Mouse (Mus musculus) cortical plate, adult 2 months (tissue): ENCODE measurements around the gene Tex38. TPM values are rescaled to one million over a fixed set of nuclear protein-coding genes. Genes with fewer than 3 reads are reported as not detected.

Source experiments
- H3K27ac ChIP-seq: fragments of 200-500 bp; 2 replicates; pipeline ENCODE4 v1.5.1; 2012; ENCODE audit warnings: low read length, control low read depth, inconsistent platforms; ENCODE audit not compliant: insufficient read depth
- H3K4me1 ChIP-seq: fragments of 200-500 bp; 2 replicates; pipeline ENCODE4 v1.6.1; 2011; ENCODE audit warnings: low read length; ENCODE audit not compliant: control insufficient read depth, insufficient read depth
- H3K4me3 ChIP-seq: fragments of 200-500 bp; 2 replicates; pipeline ENCODE4 v1.5.1; 2011; ENCODE audit warnings: mild to moderate bottlenecking, low read length, control low read depth; ENCODE audit not compliant: insufficient read depth
- CTCF ChIP-seq: fragments of 200-500 bp; IDR thresholded peaks from 2 replicates; pipeline ENCODE4 v1.5.1; 2011; ENCODE audit warnings: mild to moderate bottlenecking, control low read depth, low read length; ENCODE audit not compliant: insufficient read depth; ENCODE audit errors: extremely low read depth
- POLR2A ChIP-seq: fragments of 200-500 bp; IDR thresholded peaks from 2 replicates; pipeline ENCODE4 v1.6.1; 2011; ENCODE audit warnings: mild to moderate bottlenecking, low read length, control low read depth; ENCODE audit not compliant: insufficient read depth; ENCODE audit errors: extremely low read depth
- polyA plus RNA-seq: library from polyadenylated mRNA; depleted of rRNA; stranded (reverse); fragments of >200 nt; gene quantifications from 2 replicates; pipeline ENCODE4 v1.2.3, GENCODE M21; 2012

Gene Tex38
- polyA plus RNA-seq, 1 experiment, result 0.27 TPM

DNA sequence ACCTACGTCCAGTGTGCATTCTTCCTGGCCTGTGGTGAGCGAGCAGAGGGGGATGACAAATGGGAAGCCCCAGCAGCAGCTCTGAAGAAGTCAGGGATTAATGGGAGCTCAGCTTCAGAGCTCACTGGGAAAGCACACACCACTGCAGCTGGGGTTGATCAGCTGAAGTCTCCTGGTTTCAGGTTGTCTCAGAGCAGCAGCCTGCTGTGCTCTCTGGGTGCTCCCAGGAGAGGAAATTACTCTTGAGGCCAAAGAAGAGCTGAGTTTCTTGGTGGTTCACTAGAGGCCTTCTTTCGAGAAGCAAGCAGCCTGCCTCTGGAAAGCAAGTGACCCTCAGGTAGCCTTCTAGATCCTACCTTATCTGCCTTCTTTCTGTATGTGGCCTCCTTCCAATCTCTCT is 40.1 kb upstream of the Tex38 start:
- Histone ChIP-seq H3K4me1 (no peaks in the 10 kb centered on the region), H3K27ac (no peak overlapping the region), H3K4me3 (no peak overlapping the region)
- no peak for TF ChIP-seq POLR2A
- TF ChIP-seq CTCF, result no peak

DNA sequence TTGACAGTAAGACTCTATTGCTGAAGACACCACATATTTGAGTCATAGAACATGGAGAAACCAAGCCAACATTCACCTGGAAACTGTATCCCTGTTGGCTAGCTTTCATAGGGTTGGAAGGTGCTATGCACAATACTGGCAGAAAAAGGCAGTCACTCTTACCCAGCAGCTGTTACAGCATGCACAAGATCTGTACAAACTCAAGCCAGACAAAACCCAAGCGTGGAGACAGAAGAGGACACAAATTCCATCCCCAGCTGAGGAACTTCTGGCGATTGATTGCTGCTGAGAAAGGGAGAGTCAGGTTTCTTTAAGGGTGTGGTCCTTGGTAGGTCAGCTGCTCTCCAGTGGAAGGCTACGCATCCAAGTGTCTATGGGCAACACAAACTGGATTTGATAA is 39.4 kb upstream of the Tex38 start:
- H3K4me1 ChIP-seq, result no peaks in the 10 kb centered on the region
- TF ChIP-seq POLR2A (no peak), CTCF (no peak)
- H3K4me3 ChIP-seq, result no peak overlapping the region
- no peak overlapping the region for H3K27ac ChIP-seq

DNA sequence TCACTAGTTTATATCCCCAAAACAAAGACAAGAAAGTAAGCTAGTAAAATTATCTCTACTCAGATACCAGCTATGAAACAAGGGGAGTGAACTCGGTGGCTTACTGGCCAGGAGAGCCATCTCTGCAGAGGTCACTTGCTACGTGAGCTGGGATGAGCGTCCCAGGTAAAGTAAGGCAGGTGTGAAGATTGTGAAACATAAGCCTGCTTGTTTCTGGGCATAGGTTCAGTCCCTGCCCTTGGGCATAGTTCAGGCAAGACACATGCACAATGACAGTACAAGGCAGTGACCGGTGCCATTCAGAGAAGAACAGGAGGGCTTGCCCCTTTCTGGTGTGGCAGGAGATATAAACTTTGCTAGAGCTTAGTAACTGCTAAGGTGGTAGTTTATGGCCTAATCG is 34.8 kb upstream of the Tex38 start:
- Histone ChIP-seq H3K27ac (no peak overlapping the region), H3K4me1 (no peaks in the 10 kb centered on the region), H3K4me3 (no peak overlapping the region)
- TF ChIP-seq CTCF, result no peak
- no peak for TF ChIP-seq POLR2A

DNA sequence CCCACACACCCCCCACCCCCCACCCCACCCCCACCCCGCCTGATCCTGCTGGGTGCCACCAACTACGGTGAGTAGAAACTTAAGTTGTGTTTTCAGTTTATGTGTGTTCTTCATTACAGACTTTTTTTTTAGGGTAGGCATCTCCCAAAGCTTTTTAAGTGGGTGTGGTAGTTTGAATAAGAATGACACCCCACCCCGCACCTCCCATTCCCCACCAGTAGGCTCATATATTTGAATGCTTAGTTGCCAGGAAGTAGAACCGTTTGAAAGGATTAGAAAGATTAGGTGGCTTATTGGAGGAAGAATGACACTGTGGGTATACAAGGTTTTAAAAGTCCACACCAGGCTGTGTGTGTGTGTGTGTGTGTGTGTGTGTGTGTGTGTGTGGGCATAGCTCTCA is 31.5 kb upstream of the Tex38 start:
- H3K4me1 ChIP-seq, result no peaks in the 10 kb centered on the region
- H3K4me3 ChIP-seq, result no peak overlapping the region
- TF ChIP-seq CTCF (no peak), POLR2A (no peak)
- no peak overlapping the region for H3K27ac ChIP-seq

DNA sequence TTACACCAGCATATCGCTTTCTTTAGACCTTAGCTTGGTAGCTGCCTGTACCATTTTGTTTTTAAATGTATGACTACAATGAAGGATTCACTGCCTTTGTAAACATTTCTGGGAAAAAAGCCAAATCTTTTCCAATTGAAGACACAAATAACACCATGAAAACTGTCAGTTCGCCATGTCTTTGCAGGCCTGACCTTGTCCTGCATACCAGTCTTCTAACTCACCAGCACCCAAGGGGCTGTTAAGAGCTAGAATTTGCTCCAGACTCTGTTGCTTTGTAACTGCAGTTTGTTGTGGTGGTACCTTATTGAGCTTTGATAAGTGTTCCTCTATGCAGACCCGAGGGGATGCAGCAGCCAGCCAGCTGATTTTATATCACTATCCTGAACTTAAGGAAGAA is 19.2 kb upstream of the Tex38 start:
- TF ChIP-seq CTCF, result no peak
- TF ChIP-seq POLR2A, result no peak
- Histone ChIP-seq H3K27ac (no peak overlapping the region), H3K4me3 (no peak overlapping the region), H3K4me1 (no peaks in the 10 kb centered on the region)

DNA sequence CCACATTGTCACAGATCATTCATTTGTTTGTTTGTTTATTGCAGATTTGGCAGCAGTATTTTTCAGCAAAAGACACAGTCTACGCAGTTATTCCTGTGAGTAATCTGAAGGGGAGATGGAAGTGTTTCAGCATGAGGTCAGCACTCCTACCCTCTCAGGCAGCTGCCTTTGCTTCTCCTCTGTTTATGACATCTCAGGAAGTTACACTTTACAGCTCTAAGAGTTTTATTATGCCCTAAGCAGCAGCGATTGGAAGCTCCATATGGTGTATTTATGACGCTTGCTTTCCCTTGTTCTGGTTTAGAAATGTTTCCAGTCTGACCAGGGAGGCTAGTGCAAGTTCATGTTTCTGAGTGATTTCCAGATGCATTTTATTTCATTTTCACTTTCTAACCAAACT is 14.5 kb upstream of the Tex38 start:
- H3K4me3 ChIP-seq, result no peak overlapping the region
- H3K27ac ChIP-seq, result no peak overlapping the region
- no peak for TF ChIP-seq CTCF
- no peak for TF ChIP-seq POLR2A
- peaks cover 1% of the 10 kb centered on the region for H3K4me1 ChIP-seq

DNA sequence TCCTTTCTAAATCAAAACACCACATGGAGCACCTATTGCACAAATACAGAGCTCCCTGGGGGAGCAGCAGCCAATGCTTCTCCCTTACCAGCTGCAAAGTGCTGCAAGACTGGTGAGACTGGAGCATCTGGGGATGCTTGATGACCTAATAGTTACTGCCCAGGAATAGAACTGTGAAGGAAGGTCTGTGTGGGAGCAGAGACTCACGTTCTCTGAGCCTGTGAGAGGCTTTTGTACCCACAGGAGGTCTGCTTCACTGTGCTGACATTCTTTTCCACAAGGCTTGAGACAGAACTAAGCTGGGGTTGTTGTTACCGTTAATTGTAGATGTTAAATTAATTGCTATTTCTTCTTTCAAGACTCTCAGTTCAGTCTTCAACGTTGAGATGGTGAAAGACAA is 10.0 kb upstream of the Tex38 start:
- Histone ChIP-seq H3K4me1 (peaks cover 1% of the 10 kb centered on the region), H3K4me3 (no peak overlapping the region), H3K27ac (no peak overlapping the region)
- no peak for TF ChIP-seq CTCF
- TF ChIP-seq POLR2A, result no peak

DNA sequence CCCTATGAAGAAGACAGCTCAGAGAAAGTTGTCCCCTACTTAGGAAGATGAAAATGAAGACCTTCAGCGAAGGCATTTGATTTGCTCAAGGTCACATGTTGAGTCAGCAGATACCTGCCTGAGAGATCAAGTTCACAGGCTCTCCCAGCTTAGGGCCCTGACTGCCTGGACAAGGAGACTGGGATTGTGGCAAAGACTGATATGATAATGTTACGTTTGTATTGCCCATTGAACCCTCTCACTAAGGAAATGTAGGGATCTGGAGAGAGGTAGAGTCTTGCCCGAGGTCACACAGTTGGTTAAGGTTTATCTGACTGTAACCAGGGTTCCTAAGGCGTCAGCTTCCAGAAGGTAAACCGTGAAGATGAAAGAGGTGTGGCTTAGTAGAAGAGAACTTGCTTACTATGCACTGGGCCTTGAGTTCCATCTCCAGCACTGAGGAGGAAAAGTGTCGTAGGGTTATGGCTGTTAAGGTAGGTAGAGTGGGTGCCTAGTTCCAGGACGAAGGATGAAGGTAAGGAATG is 4.8 kb upstream of the Tex38 start:
- Histone ChIP-seq H3K4me1 (peaks cover 9% of the 10 kb centered on the region), H3K27ac (0 out of 2 replicates have a peak overlapping the region, but pooled peaks have one; percentile 18), H3K4me3 (peak overlapping the region; percentile 63)
- TF ChIP-seq CTCF, result no peak
- no peak for TF ChIP-seq POLR2A

DNA sequence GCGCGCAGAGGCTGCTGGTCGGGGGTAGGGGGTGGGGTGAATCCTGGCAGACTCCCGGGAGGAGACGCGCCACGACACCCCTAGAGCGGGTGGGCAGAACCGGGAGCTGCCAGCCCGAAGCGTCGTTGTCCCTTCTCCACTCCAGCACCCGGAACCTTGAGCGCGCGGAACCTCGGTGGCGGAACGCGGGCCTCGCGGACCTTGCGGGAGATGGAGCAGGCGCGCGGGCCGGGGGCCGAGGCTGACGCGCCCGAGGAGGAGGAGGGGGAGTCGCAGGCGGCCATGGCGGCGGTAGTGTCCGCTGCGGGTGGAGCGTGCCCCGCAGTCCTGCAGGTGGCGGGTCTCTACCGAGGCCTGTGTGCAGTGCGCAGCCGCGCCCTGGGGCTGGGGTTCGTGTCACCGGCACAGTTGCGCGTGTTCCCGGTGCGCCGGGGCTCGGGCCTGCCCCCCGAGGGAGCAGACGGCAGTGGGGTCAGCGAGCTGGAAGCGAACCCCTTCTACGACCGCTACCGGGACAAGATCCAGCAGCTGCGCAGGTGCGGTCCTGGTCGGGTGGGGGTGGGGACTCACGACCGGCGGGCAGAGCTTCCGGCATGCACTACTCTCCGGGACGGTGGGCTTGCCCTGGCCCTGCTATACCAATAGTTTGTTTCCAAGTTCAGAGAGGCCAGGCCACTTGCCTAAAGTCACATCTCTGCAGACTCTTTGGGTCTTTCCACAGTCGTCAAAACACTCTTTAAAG is 4.1 kb upstream of the Tex38 start, which contains the start of gene Atpaf1:
Atpaf1 (plus strand) TSS at position 44 of the 742 bp plus-strand sequence.
- H3K4me1 ChIP-seq, result peaks cover 11% of the 10 kb centered on the region
- peak within 1 kb of the TSS; percentile 36 for H3K27ac ChIP-seq
- TF ChIP-seq CTCF, result no peak
- TF ChIP-seq POLR2A, result peak; percentile 40; the same call in 1 of the 2 replicates
- peak within 1 kb of the TSS; percentile 63 for H3K4me3 ChIP-seq
